Mouse (Mus musculus) right cerebral cortex, adult 18-20 months (tissue): ENCODE measurements around the gene Gja4.

Source experiments
- DNase-seq: peaks from one replicate; pipeline ENCODE4 v3.0.0; 2022; ENCODE audit warnings: mixed read lengths

Gene Gja4

GRCm38 (mm10) chr4:127313861-127314260 is at the start of gene Gja4:
Gene Gja4 (minus strand): TSS chr4:127314039.
- peak; percentile 71 for DNase-seq

DNA sequence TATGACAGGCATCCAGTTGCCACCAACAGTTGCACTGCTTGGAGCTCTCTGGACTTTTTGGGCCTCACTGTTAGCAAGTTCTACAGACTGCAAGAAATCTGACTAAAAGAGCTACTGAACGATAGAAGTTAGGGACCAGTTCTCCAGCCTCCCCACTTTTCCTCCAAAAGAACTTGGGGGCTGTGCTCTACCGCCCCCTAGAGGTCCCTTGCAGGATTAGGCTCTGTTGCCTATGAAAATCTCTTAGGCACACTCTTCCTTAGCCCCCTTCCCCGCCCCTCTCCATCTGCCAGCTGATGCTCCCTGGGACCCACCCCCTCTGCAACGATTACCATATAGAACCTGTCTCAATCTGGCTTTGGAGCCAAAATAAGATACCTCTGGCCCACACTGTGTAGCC is 49.5 kb upstream of the Gja4 start:
- DNase-seq = no peak

- no peak for DNase-seq
These were observed 48.7 kb upstream of the Gja4 start for GRCm38 (mm10) chr4:127362520-127362919.

DNA sequence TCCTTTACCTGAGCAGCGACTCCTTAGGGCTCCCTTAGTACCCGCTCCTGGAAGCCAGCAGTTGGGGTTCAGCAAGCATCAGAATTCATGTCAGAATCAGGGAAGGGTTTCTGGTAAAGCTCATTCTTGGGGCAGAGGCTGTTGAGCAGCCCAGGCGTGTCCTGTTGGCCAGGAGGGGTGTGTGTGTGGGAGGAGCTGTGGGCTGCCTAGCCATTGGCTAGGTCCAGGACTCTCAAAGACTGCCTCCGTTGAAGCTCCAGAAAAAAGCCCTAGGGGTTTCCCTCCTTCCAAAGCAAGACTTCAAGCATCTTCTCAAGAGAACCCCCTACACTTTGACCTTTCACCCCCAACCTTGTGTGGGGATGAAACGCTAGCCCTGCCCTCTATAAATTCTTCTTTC is 44.2 kb upstream of the Gja4 start, which contains the start of gene Gjb5:
TSS of gene Gjb5 (minus strand) at position 164 of the 400 bp plus-strand sequence.
- no peak for DNase-seq

DNA sequence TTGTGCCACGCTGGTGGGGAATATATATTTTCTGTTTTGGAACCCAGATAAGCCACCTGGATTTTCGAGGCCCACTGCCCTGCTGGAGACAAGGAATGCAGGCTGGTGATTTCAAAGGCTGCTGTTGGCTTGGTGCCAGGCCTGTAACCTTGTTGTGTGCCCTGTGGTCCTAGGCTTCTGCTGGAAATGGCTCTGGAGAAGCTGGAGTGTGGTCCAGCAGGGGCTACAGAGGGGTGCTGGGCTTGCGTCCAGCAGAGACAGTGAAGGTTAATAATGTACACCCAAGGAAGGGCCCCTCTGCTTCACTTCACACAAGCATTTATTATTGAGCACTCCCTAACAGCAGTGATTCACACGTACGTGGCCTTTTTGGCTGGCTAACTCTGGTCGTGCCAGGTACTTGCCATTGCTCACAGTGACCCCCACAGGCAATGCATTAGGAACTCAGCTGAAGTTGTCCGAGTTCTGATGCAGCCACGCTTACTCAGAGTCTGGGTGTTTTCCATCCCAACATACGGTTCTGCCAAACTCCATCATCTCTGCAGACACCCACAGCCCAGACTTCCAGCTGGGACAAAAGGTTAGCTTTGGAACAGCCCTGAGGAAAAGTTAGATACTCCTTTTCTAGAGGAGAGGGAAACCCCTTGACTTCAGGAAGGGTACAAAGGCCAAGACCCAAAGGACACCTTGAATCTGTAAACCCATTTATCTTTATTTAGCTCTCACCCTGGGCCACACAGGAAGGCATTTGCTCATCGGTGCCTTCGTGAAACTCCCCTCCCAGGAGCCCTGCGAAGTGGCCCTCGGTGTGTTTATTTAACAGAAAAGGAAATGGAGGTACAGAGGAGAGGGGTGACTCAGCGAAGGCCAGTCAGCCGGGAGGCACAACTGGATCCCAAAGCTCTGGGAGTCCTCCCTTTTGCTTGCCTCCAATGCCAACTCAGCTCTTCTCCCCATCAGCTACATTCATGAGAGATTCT is 41.0 kb upstream of the Gja4 start:
- peak; percentile 19 for DNase-seq

GRCm38 (mm10) chr4:127353951-127354438 is 40.2 kb upstream of the Gja4 start, which contains the start of gene Gjb4:
Gene Gjb4 (minus strand): TSS chr4:127354081.
- peak; percentile 21 for DNase-seq

DNA sequence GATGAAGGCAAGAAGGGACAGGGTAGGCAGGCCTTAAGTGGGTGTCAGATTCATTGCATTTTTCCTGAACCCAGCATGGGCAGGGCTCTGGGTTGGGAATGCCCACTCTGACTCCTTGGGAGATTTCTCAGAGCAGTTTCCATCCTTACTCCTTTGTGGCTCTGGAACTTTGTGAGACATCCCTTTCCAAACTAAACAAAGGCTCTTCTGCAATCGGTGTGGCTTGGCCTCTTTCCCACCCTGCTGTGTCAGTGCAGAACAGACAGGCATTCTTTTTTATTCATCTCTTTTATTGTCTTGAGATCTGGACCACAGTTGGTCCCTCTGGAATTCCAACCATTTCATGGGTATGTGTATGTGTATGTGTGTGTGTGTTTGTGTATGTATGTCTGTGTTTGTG is 38.8 kb upstream of the Gja4 start:
- no peak for DNase-seq

- DNase-seq = no peak
These were observed 35.9 kb upstream of the Gja4 start for GRCm38 (mm10) chr4:127349560-127350300.

DNA sequence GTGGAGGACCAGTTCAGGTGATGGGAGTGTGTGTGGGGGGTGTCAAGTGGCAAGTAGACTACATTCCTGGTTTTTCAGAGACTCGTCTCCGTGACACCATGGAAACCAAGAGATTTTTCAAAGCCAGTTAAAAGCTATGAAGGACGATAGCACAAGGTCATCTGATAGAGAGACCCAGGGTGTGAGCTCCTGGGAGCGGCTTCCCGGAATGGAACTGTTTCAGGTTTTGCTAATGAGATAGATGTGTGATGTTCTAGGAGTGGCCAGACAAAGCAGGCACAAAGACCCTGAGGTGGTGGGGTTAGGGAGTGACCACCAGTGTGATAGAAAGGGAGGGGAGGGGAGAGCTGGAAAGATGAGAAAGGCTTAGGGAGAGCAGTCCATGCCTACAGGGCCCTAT is 31.2 kb upstream of the Gja4 start:
- no peak for DNase-seq

DNA sequence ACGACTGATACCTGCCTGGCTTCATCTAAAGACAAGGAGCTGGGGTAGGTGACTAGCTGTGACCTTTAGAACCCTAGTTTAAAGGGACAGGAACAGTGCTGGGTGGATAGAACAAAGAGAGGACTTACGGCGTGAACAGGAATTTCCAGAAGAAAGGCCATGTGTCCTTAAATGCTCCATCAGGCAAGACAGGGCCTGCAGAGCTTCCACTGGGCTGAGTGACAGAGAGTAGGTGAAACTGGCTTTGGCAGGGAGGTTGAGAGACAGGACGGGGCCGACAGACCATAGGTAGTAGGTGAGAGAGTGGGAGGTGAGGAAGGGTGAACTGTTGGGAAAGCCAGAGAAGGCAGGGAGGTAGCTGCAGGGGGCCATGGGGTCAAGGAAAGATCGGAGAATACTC is 27.5 kb upstream of the Gja4 start:
- DNase-seq = no peak

GRCm38 (mm10) chr4:127337668-127338067 is 23.8 kb upstream of the Gja4 start:
- no peak for DNase-seq

DNA sequence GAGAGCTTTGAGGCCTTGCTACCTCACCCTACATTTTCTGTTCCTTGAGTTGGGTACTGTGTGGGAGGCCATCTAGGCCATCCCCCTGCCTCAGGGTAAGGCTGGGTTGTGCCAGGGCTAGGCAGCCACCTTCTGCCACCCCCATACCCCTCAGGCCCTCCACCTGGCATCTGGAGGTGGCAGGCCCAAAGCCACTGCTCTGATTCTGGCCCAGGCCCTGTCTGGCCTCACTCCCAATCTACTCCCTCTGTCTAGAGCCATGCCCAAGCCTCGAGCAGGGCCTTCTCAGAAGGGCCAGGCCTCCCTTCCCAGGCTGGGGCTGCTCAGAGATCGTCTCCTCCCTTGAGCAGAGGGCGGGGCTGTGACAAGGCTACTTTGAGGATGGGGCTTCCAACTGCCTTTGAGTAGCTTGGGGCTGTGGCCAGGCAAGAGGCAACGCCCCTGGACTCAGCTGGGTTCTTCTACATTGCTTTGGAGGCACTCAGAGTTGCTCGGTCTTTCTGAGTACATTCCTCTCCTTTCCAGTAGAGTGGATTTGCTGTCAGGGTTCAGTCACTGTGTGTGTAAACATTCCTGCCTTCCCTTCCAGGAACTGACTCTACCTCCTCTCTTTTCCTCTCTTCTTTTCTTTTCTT is 21.1 kb upstream of the Gja4 start:
- no peak for DNase-seq

GRCm38 (mm10) chr4:127331171-127331570 is 17.3 kb upstream of the Gja4 start:
- no peak for DNase-seq

DNA sequence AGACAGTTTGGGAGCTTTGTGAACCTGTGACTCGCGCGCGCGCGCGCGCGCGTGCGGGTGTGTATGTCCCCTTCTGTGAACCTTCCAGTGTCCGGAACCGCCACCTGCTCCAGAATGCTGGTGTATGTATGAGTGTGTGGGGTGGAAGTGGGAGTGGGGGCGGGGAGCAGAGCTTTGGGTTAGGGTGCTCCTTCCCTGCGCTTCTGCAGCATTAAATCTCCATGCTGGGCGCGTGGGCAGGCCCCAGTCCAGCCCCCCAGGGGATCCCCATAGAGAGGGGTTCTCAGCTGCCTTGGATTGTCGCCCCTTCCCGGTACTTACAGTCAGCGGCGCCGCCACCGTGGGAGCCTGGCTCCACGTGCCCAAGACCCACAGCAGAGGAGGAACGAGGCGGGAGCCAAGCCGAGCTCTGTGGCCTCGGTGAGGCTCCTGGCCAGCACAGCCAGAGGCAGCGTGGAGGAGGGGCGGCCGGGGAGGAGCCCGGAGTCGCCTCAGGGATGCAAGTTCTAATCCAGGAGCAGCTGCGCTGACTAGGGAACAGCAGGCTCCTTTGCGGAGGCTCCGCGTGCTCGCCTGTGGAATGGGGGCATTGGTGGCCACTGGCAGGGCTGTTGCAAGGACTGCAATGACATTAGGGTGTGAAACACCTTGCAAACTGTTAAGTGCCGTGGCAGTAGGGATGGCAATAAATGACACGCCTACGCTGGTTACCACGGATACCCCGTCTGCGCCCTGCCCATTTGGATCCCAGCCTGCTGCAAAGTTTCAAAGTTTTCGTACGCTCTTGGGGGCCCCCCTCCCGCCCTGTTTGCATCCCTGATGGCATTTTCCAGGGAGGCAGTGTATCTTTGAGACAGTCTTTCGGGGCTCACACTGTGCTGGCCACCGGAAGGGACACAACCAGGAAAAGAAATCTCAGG is 16.6 kb upstream of the Gja4 start, which contains the start of gene Gjb3:
TSS of gene Gjb3 (minus strand) at position 664 of the 920 bp plus-strand sequence.
- no peak for DNase-seq

DNA sequence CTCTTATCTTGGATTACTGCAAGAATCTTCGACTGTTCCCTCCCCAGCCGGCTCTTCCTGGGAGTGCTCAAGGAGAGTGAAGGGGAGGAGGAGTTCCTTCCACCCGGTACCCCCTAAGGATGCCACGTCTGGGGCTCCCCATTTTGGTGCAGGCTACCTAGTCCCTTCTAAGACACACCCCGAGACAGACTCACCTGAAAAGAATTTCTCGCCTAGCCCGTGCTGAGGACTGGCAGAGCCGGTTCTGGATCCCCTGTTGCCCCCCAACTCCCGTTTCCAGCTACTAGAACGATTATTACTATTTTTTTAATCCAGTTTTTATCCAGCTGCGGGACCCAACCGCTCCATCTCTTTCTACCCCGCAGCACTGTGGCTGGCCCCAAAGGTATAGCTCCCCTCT is 15.9 kb upstream of the Gja4 start:
- no peak for DNase-seq

- no peak for DNase-seq
These were observed 15.2 kb upstream of the Gja4 start for GRCm38 (mm10) chr4:127329046-127329445.

DNA sequence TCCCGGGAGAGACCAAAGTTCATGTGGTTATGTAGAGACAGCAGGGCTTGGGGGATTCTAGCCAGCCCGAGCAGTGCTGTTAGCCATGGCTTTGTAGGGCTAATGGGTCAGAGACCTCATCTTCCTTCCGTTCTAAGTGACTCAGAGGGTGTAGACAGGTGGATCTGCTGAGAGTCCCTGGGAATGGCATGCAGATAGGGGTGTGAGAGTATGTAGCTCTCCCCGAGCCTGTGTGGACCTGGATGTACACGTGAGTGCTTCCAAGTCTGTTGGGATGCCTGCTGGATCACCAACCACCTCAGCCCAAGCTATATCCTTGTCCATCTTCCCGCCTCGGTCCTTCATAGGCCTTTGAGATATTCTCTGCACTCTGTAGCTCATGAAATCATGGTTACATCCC is 14.5 kb upstream of the Gja4 start:
- no peak for DNase-seq

DNA sequence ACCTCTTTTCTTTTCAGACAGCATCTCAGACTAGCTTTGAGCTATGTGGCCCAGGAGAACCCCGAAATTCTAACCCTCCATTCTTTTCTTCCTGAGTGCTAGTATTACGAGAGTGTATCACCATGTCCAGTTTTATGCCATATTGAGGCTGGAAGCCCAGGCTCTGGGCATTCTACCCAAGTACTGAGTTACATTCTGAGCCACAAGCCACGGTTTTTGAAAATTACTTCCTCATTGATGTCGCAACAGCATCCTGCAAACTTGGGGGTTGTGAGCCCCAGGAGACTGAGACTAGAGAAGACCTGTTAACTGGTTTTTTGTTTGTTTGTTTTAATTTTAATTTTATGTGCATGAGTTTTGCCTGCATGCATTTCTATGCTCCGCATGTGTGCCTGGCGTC is 13.9 kb upstream of the Gja4 start:
- no peak for DNase-seq

GRCm38 (mm10) chr4:127327258-127327657 is 13.4 kb upstream of the Gja4 start:
- no peak for DNase-seq

DNA sequence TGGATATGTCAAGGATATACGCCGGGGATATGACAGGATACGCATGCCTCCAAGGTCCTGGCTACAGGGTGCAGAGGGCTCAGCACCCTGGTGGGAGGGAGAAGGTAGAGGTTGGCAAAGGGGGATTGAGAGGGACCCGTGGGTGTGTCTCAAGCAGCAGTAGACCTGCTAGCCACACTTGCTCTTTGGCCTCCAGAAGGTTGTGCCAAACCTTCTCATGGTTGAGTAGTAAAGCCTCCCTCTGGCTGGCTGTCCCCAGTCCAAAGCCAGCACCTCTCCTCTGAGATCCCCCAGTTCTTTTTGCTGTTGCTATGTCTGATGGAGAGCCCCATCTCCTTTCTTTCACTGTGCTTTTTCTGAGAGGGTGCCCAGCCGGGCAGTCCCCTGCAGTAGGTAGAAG is 11.4 kb upstream of the Gja4 start:
- DNase-seq = no peak

DNA sequence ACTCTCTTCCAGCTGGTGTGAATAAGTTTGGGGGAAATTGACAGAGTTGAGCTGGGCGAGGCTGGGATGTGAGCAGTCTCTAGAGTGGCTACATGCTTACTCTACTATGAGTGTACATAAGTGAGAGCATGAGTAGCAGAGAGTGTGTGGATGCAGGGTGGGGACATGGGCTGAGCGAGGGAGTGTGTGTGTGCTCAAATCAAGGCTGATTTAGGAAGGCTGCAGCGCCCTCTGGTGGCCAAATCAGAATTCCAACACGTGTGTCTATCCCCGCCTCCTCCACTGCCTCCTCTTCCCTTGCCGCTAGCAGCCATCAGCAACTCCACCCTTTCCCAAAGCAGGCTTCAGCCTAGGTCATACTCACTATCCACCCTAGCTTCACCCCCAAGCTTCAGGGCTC is 10.9 kb upstream of the Gja4 start:
- peak; percentile 74 for DNase-seq

DNA sequence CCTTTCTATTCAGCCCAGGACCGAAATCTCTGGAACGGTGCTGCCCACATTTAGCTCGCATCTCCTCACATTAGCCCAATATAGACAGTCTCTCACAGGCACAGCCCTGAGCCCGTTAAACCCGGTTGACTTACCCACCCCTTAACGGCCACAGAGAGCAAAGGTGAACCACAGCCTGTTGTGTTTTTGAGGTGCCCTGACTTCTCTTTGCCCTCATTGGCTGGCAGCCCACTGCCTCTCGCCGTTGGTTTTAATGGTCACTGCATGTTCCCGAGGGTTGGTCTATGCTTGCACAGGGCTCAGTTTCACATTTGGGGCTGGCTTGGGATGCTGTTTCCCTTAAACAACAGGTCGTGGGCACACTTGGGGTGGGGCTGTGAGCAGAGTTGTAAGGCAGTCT is 10.5 kb upstream of the Gja4 start:
- no peak for DNase-seq
